Mouse (Mus musculus) frontal cortex, postnatal 36 days (tissue): Measurements from ENCODE around the gene Dydc2.
A peak's percentile ranks its signal among the peaks of the same experiment; 100 is the strongest.
"Not testable (repeated sequence)": the region's sequence is repeated elsewhere in the genome, so short reads cannot be mapped to it uniquely, and the experiment has no call there.

Experiments used
- DNase-seq, 2 experiments: peaks; one replicate each; pipeline ENCODE4 v3.0.0; 2022; ENCODE audit warnings: low spot score in 2 of 2

Gene Dydc2

DNA sequence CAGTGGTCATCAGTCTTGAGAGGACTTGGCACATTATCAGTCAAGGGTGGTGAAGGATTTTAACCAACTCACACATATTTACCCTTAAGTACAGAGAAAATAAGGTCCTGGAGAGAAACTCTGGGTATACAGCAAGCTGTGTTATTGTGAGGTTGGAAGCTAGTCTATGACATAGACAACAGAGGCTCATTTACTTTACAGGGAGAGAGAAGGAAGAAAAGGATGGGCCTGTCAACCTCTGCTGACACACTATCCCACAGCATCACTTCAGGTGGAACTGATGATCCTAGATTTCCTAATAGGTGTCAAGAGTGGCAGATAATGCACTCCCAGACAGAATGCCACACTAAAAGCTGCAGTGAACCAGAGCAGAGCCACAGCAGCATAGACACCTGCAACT, at the start of gene Dydc2:
TSS of gene Dydc2 (minus strand) at position 101 of the 400 bp plus-strand sequence.
- no peak for DNase-seq

DNA sequence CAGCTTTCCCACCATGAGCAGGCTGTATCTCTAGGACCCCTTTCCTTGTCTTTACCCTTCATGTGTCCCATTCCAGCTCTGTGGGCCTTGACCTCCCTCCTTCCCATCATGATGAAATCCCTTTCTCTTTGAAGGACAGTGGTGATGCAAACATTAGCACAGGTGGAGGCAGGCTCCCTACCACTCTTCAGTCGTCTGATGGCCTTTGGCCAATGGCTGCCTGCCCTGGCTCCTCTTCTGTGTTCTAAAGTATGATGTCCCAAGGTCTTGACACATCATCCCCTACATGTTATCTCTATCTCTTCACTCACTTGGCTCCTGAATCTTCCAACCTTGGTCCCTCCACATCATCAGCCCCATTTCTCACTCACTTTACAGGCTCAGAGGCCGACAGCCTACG, 47.3 kb upstream of the Dydc2 start:
- no peak for DNase-seq

DNA sequence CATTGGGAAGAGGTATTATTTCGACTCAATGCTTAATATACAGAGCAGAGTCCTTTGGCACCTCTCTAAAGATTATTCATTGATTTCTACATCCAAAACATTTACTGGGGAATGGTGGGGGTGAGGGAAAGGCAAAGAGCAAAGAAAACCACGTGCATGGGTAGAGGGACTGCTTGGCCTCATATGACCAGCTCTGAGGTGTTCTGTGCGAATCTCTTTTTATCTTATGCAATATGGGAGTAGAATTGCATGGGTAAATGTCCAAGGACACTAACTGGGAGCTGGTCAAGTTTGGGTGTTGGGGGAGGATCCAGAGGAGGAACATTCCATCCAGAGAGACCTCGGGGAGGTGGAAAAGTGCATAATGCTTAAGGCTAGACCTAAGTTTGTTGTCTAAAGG, 43.9 kb upstream of the Dydc2 start:
- DNase-seq: no peak

DNA sequence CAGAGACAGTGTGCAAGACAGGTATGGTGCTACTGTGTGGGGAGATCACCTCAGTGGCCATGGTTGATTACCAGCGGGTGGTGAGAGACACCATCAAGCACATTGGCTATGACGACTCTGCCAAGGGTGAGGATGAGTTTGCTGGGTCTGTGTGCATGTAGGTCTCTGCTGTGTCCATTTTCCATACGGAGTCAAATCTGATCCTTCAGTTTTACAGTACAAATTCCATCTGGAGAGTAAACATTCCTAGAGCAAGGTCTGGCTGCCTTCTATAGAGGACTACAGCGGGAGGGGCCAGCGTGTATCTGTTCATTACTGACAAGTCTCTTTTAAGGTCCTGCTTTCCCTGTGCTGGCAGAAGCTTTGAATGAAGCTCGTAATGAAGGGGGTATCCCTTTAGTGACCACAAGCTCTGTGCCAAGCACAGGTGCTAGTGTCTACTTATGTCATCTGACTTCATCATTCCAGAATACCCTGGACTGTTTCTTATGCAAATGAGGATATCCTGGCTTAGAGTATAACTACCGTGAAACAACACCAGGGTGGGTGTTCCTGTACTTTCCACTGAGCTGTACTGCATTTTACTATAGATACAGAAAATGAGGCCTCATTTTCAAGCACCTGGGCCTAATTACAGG, 42.1 kb upstream of the Dydc2 start:
- DNase-seq: no peak

DNA sequence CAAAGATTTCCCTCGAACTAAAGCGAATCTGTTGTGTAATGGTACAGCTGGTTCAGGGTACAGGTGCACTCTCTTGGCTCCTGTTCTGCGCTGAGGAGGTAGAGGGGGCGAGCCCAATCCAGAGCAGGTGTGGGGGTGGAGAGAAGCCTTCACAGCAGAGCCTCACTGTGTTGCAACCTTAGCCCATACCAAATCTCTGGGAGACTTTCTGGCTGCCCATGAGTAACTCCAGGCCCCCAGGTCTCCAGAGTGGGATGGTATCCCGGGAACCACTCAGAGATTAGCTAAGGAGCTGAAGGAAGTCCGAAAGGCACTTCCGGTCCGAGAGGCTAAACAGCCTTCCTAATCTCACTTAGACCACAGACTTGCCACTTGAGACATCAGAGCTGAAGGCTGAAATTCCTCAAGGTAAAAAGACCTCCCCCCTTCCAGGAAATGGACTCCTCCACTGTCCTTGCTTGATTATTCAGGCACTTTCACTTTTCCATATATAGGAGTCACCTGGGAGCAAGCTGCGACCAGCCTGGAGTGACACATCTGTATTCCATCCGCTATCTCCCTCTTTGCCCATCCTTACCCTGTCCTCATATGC, 35.9 kb upstream of the Dydc2 start, which contains the start of gene Mat1a:
TSS of gene Mat1a (plus strand) at position 183 of the 592 bp plus-strand sequence.
- DNase-seq: no peak

DNA sequence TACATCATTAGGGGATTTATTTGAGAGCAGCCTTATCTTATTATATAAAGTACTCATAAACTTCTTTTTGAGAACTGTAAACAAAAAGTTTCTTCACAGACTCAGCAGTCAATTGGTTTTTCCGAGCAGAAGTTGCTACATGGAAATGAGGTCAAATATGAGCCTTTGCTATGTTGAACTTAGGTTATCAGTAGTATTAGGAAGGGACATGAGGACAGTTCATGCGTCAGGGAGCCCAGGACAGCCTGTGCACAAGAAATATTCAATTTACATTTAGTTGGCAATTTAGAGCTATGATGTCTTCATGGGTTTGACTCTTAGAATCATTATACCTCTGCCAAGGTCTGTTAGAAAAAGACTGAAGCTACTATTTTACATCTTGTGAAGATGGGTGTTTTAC, 33.3 kb upstream of the Dydc2 start:
- no peak for DNase-seq

DNA sequence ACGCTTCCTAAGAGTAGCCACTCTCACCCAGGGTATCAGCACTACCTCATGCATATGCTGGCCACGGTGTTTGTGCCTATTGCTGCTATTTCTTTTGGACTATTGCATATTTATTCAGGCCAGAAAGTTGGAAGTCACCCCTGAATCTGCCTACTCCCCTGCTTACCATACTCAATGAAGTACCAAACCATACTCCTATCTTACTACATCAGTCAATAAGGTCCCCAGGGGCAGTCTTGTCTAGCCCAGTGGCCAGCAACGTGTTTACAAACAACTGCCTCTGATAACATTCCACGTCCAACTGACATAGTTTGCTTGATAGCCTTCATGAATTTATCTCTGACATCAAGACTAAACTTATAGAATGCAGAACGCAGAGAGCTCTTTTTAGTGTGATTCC, 32.2 kb upstream of the Dydc2 start:
- no peak for DNase-seq

DNA sequence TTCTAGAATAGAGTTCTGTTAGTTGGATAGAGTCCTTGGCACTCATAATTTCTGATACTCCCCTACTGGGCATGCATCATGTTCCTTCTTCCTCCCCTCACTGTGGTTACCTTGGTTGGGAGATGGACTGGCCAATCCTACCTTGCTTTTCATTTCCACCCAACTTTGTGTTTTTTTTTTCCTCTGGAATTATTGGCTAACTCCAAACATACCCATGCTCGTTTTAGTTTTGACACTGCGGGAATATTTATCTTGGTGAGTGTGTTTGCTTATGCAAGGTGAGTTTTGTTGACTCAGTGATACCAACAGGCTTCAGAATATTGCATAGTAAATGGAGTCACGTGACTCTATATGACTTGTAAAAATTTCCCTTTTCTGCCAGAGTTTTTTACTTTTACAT, 31.7 kb upstream of the Dydc2 start:
- no peak for DNase-seq

DNA sequence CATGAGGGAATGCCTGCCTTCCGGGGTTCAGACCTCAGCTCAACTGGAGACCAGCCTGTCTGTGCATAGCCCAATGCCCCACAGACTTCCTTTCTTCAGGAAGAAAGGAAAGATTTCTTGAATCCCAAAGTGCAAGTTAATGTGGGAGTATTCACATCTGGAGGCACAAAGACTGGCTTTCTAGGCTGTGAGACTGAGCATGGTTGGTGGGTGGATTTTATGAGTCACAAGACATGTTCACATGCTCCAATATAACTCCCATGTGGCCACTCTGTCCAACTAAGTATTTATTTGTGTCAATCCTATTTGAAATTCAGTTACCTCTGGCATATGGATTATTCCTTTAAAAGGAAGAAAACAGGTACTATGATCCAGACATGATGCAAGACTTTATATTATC, 29.7 kb upstream of the Dydc2 start:
- DNase-seq: peak; percentile 11 to 54

DNA sequence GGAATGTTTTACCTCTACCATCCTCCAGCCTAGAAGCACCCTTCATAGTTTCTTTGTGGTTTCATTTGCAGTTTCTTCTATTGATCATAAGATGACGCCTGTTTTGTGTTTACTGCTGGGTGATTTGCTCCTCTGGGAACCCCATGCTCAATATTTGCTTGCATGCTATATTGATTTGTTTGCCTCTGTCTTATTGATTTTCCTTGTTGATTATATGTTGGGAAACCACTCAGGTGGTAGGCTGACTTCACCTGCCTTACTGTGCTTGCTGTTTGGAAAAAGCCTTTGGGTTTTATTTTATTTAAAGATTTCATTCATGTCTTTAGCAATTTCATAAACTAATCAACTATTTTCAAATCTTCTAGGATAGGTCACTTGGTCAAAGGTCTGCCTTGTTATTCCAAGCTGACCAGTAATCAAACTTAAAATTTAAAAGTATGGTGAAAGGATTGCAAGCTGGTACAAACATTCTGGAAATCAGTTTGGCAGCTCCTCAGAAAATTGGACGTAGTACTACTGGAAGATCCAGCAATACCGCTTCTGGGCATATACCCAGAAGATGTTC, 27.4 kb upstream of the Dydc2 start:
- DNase-seq: no peak

DNA sequence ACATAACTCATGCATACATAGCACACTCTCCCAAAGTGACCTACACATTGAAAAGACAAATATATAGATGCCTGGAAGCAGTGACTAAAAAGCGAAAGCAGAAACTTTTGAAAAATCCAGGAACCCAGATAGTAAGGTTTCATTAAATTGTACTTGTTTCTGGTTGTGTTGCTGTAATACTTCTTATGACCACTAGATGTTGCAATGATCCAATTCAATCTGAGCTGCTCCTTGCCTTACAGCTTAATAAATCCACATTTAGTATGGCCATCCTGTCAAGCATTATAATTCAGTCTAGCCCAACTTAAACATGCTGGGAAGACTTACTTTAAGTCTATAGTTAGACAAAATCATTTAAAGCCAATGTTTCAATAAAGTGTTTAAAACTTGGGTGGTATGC, 25.1 kb upstream of the Dydc2 start:
- DNase-seq: no peak

DNA sequence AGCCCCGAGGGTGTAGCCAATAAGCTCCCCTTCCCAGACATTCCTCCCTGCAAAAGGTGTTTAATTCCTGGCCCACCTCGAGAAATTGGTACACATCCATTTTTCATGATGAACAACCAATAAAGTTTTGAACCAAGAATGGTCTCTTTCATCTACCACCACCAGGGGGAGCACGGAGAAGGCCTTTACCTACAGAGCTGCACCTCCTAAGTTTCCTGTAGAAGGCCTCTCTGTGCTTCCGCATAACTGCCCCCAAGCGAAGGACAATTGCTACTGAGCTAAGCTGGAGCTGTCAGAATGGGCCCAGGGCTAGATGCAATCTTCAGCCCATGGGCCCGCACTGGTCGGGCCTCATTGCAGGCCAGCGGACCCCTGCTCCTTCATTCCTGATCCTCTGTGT, 21.8 kb upstream of the Dydc2 start:
- peak in 1 of 2 experiments; percentile 20 for DNase-seq

DNA sequence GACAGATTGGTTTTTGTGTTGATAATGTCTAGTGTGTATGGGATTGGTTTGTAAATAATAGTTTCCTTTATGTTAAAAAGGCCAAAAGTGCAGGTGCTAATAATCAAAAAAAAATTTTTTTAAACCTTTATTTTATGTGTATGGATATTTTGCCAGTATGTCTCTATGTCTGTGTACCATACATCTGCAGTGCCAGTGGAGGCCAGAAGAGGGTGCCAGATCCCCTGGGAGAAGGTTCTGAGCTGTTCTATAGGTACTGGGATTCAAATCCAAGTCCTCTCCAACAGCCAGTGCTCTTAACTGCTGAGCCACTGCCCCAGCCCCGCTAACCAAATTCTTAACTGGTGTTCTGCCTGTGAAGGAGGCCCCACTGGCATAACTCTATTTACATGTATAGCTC, 18.5 kb upstream of the Dydc2 start:
- DNase-seq: no peak

DNA sequence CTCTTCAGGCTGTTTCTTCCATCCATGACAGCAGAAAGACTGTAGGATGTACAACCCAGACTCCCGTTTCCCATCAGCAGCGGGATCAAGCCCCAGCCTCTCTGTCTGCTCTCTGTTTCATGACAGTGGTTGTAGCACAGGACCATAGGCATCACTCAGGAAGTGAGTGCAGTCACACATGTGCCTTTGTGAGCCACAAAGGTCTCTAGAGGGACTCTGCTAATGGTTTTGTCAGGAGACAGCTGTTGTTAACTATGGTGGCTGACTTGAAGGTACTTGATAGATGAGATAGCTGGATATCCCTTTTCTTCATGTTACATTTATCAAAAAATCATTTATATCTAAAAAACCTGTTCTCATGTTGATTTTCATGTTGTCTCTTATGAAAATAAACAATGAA, 13.4 kb upstream of the Dydc2 start:
- no peak for DNase-seq

DNA sequence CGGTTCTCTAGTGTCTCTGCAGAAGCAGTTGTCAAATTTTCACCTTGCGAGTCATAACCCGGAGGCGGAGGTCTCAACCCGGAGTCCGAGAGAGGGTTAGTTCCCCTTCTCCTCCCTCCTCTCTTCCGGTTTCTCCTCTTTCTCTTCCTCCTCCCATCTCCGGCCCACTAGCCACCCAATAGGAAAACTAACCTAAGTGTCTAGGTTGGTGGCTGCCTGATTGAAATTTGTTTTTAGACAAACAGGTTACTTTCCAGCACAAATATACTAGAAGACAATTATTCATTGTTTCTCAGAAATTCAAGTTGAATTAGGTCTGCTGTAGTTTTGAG, 3.9 kb upstream of the Dydc2 start:
- no peak for DNase-seq

DNA sequence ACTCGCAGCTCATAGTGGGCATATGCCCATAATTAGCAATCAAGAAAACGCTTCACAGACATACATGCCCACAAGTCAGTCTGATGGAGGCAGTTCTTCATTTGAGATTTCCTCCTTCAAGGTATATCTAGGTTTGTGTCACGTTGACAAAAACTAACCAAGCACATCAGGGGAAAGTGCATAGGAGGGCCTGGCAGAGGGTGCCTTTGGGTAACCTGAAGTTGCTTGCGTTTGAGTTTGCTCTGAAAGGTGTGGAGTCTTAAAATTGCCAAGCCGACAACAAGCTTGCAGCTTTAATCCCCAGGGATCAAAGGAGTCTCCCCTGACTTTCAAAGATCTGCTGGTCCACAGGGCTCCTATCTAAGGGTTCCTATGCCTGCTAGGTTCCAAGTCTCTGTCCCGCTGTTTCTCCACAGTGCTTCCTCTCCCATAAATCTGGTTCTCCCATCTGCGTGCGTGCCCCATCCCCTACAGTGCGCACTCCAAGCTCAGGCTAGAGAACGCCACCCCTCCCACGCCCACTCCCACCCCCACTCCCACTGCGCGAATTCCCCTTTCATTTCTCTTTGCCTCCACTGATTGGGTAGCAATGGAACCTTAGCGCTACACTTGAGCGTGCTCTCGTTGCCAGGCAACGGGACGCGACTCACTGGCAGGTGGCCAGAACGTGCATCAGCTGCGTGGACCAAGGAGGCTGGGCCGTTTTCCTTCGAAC, 3.4 kb upstream of the Dydc2 start, which contains the start of gene Dydc1:
TSS of gene Dydc1 (plus strand) at position 683 of the 715 bp plus-strand sequence.
- DNase-seq: peak; percentile 79 to 87

DNA sequence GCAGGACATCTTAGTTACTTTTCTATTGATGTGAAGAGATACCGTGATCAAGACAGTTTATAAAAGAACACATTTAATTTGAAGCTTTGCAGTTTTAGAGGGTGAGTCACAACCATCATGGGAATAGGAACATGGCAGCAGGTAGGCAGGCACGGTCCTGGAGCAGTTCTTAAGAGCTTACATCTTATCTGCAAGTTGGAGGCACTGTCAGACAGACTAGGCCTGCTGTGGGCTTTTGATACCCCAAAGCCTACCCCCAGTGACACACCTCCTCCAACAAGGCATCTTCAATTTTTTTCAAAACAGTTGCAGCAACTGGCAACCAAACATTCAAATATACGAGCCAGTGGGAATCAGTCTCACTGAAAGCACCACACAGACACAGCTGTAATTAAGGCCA, 1.3 kb upstream of the Dydc2 start:
- no peak for DNase-seq

DNA sequence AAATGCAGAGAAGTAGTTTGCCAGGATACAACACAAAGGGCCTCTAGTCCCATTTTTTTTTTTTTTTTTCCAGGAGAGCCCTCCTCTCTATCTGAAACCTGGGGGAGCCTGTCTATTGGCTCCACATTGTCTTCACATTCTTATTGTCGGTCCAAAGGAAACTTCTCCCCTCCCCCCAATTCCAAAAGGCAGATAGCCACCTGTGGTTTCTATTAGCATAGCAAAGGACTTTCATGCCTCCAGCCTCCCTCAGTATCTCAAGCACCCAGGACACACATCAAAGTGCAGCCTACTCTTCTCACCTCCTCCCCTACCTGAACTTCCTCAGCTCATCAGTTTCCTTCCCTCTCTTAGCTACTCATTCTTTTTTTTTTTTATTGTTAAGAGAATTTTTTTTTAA, 2.6 kb downstream of the Dydc2 start:
- DNase-seq: no peak

DNA sequence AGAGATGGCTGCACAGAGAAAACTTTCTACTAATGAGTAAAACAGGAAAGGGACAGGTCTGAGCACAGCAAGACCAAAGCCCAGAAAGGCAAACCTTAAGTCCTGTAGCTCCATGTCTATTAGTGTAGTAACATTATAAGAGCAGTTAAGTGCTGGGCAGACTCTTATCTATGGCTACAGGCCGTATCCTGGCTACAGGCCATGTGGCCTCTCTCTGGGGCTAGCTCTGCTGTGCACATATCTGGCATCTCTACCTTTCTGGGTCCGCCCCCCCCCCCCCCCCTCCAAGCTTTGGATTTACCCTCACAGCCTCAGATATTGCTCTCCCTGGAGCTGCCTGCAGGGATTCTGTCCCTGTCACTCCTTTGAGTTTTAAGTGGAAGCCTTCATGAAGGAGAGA, 3.8 kb downstream of the Dydc2 start:
- DNase-seq: no peak

DNA sequence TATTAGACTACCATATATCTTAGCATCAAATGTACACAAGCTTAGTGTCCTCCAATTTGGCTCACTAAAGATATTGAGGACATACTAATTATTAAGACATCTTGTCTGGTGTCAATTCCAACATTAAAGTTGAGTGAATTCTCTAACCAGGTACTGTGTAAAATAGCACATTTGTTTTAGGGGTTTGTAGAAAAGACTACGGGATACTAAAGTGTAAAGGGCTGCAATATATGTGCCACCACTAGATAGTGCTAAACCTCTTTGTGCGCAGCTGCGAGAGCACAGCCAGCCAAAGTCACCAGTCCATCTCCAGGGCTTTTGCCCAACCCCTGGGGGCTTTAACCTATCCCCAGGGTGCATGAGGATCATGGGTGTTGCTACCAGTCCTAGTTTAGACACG, 15.8 kb downstream of the Dydc2 start:
- not testable (repeated sequence) for DNase-seq

DNA sequence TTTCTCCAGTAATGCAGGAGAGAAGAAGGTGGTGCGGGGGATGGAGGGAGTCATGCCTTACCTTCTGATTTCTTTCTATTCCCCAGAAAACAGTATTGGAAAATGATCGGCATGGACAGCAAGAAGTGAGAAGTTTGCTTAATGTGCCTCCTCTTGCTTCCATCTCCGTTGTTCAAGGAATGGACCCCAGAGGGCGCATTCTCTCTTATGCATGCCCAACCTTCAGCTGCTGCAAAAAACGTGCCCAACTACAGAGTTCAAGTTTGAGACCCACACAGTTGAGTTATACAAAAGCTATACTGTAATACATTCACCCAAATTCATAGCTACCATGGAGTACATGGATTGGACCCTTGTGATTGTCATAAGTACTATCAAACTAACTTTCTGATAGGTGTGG, 16.5 kb downstream of the Dydc2 start:
- no peak for DNase-seq

DNA sequence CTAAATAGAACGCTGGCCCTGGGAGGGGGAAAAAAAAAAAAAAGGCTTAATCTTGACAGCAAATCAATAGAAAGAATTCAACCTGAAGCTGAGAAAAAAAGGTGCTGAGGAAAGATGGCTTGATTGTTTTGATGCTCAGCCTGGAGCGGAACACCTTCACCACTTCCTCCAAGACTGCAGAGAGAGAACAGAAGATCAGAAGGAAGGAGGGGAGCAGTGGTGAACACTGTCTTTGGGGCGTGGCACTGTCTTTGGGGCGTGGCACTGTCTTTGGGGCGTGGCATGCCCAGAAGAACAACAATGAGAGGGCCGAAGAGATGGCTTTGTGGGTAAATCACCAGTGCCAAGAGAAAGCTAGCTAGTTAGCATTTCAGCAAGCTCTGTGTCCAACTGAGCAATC, 18.5 kb downstream of the Dydc2 start:
- no peak for DNase-seq

DNA sequence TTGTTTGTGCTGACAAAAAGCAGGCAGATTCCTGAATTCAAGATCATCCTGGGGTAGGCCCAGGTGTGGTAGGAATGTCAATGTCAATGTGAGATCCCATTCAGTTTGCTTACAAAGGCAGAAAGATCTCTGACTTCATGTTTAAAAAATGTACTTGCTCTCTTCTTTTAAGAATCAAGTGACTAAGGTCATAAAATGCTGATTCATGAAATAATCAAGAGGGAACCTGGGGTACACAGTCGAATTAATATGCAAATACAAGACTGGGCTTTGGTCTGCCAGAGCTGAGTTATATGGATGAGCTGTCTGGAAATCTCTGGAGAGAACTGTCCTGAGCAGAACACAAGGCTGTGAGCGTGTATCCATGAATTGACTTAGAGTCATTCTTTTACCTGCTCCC, 21.6 kb downstream of the Dydc2 start:
- DNase-seq: no peak
